Mouse (Mus musculus): Measurements from ENCODE around the gene Ncln. TPM values are rescaled to one million over a fixed set of nuclear protein-coding genes. Genes with fewer than 3 reads are reported as not detected.

Ncln gene
- polyA plus RNA-seq, 1 experiment from 2014 or later: 36.8 TPM

DNA sequence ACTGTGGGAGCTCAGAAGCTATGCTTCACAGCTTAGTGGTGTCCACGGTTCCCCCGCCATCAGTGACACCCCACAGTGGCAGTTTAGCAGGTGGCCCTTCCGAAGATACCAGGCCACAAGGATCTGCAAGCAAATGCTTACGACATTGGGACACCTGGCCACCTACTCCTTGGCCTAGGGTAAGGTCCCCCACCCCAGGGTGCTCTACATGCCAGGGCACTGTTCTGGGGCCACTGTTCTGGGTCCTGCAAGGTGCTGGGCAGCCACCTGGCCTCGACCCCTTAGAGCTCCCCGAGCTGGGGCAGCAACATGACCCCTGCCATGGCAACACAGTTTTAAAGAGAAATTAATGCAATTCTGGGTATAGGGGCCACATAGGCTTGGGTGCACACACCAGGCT lies 1.0 kb downstream of the Ncln start:
- peak overlapping the region; percentile 97 for H3K4me2 ChIP-seq (ENCODE audit: low read length)
- peak overlapping the region; percentile 82 for H3K9ac ChIP-seq (ENCODE audit: low read length)
- WGBS: 77% methylated on average over 6 of the region's 6 CpGs
- H3K4me1 ChIP-seq (ENCODE audit: control insufficient read depth, insufficient read depth, low read length): peaks cover 15% of the 10 kb centered on the region
- no peak for ATAC-seq
- H3K27ac ChIP-seq (ENCODE audit: low read depth, low read length): no peak overlapping the region
- no peak for DNase-seq (ENCODE audit: low spot score)
- H3K36me3 ChIP-seq (ENCODE audit: control insufficient read depth, insufficient read depth, low read length): peaks cover 31% of the 10 kb centered on the region
- peak overlapping the region; percentile 84 for H3K4me3 ChIP-seq (ENCODE audit: low read depth, low read length)
- H3K27me3 ChIP-seq (replicated peaks; ENCODE audit: control insufficient read depth, insufficient read depth, low read length): no peaks in the 10 kb centered on the region
- no peaks in the 10 kb centered on the region for H3K9me3 ChIP-seq (replicated peaks; ENCODE audit: control insufficient read depth, low read length)

DNA sequence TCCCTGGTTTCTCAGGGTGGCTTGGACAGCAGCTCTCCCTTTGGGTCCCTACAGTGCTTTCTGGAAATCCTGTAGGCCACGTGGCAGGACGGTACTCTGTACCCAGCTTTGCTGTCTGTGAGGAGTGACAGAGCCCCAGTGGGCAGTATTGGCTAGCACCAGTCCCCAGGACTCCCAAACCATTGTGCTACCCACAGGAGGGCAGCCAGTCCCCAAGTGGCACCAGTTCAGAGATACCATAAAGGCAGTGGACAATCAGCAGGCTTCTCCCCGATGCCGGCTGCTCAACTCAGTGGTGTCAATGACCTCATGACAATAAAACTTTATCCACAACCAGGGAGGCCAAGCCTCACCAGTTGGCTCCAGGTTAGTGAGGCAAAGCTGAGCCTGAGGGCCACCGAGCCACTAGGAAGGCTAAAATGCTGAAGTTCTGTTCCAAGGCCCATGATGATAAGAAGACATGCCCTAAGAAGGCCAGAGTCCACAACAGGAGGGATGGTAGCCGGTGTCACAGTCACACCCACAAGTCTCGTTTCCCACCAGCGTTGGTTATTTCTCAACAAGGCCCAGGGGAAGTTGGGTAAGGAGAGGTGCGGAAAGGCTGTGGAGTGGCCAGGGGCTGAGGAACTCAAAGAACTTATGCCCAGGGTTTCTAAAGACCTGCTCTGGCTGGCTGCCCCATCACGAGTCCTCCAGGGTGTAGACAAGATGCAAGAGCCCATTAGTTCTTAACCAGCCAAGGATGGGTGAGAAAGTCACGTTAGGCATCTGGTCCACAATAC lies 1.7 kb downstream of the Ncln start:
- Histone ChIP-seq H3K36me3 (ENCODE audit: control insufficient read depth, insufficient read depth, low read length) (peaks cover 38% of the 10 kb centered on the region), H3K9me3 (replicated peaks; ENCODE audit: control insufficient read depth, low read length) (no peaks in the 10 kb centered on the region), H3K27ac (ENCODE audit: low read depth, low read length) (no peak overlapping the region), H3K4me3 (ENCODE audit: low read depth, low read length) (no peak overlapping the region), H3K27me3 (replicated peaks; ENCODE audit: control insufficient read depth, insufficient read depth, low read length) (no peaks in the 10 kb centered on the region), H3K4me2 (ENCODE audit: low read length) (peak overlapping the region; percentile 97), H3K9ac (ENCODE audit: low read length) (0 out of 2 replicates have a peak overlapping the region, but pooled peaks have one; percentile 82), H3K4me1 (ENCODE audit: control insufficient read depth, insufficient read depth, low read length) (peaks cover 15% of the 10 kb centered on the region)
- DNase-seq (ENCODE audit: low spot score) (no peak), ATAC-seq (no peak)
- 89% methylated on average over 11 of the region's 11 CpGs for WGBS

DNA sequence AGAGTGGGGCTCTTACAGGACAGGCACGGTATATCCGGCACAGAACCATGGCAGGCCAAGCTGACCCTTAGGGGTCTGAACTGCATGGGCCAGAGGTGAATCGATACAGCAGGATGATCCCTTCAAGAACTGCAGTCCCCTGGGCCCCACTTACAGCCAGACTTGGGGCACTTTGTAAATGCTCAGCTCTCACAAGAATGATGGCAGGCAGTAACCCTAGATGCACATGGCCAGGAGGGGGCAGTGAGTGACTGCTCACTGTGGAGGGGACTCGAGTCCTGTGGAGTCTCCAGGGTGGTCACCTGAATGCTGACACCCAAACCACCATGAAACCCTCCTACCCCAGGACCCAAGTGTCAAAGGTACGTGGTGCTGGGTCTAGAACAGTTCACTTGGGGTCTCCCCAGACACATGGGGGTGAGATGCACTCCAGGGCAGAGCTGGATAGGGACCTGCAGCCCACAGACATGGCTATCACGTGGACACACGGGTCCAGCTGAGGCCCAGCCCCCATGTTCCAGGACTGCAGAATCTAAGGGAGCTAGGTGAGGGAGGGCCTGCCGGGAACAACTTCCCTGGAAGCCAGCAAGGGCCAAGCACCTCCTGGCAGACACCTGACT lies 2.5 kb downstream of the Ncln start:
- no peaks in the 10 kb centered on the region for H3K27me3 ChIP-seq (replicated peaks; ENCODE audit: control insufficient read depth, insufficient read depth, low read length)
- peaks cover 15% of the 10 kb centered on the region for H3K4me1 ChIP-seq (ENCODE audit: control insufficient read depth, insufficient read depth, low read length)
- H3K27ac ChIP-seq (ENCODE audit: low read depth, low read length): no peak overlapping the region
- H3K4me2 ChIP-seq (ENCODE audit: low read length): no peak overlapping the region
- no peaks in the 10 kb centered on the region for H3K9me3 ChIP-seq (replicated peaks; ENCODE audit: control insufficient read depth, low read length)
- ATAC-seq (no peak), DNase-seq (ENCODE audit: low spot score) (no peak)
- 83% methylated on average over 8 of the region's 8 CpGs for WGBS
- peaks cover 46% of the 10 kb centered on the region for H3K36me3 ChIP-seq (ENCODE audit: control insufficient read depth, insufficient read depth, low read length)
- H3K9ac ChIP-seq (ENCODE audit: low read length): no peak overlapping the region; the same call in 1 of the 2 replicates
- H3K4me3 ChIP-seq (ENCODE audit: low read depth, low read length): no peak overlapping the region

DNA sequence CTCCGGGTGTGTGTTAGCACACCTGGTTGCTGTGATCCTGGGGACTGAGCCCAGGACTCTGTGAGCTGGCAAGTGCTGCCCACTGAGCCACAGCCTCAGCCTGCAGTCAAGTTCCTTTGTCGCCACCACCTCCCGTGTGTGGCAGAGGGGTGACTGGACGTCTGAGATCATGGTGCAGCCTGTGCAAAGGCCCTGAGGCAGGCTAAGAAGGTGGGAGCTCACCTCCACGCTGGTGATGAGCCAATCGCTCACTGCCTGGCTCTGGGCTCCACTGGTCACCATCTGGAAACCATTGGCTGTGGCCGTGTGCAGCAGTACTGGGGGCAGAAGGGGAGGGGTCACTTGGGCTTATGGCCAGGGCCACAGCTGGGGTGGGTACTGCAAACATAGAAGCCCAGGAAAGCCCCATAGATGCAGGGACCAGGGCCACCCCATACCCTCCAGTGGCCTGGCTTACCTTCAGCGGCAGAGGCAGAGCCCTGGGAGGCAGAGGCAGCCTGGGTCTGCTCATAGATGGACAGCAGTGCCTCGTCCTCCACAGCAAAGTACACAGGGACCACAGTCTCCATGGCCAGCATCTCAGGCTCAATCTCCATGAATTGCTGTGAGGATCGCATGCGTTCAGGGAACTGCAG lies 3.5 kb downstream of the Ncln start:
- Histone ChIP-seq H3K36me3 (ENCODE audit: control insufficient read depth, insufficient read depth, low read length) (peaks cover 56% of the 10 kb centered on the region), H3K9ac (ENCODE audit: low read length) (no peak overlapping the region), H3K4me2 (ENCODE audit: low read length) (no peak overlapping the region), H3K27me3 (replicated peaks; ENCODE audit: control insufficient read depth, insufficient read depth, low read length) (no peaks in the 10 kb centered on the region), H3K4me1 (ENCODE audit: control insufficient read depth, insufficient read depth, low read length) (peaks cover 15% of the 10 kb centered on the region), H3K27ac (ENCODE audit: low read depth, low read length) (no peak overlapping the region), H3K4me3 (ENCODE audit: low read depth, low read length) (no peak overlapping the region), H3K9me3 (replicated peaks; ENCODE audit: control insufficient read depth, low read length) (no peaks in the 10 kb centered on the region)
- DNase-seq (ENCODE audit: low spot score) (no peak), ATAC-seq (no peak)
- WGBS: 92% methylated on average over 11 of the region's 11 CpGs

DNA sequence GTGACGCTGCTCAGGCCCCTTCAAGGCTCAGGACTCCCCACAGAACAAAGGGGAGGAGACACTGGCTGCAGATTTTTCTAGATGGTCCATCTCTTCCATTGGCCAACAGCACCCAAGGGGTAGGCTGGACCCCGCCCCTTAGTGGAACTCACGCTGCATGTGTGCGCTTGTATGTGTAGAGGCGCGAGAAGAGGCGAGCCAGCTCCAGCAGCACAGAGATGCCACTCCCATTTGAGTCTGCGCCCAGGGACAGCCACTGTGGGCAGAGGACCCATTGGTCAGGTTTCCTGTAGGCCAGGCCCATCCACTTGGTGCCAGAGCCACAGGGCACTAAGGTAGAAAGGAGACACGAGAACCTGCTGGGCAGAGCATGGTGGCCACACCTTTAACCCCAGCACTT lies 5.2 kb downstream of the Ncln start:
- DNase-seq (ENCODE audit: low spot score) (no peak), ATAC-seq (no peak)
- 96% methylated on average over 9 of the region's 9 CpGs for WGBS
- Histone ChIP-seq H3K27ac (ENCODE audit: low read depth, low read length) (no peak overlapping the region), H3K4me1 (ENCODE audit: control insufficient read depth, insufficient read depth, low read length) (peaks cover 9% of the 10 kb centered on the region), H3K27me3 (replicated peaks; ENCODE audit: control insufficient read depth, insufficient read depth, low read length) (no peaks in the 10 kb centered on the region), H3K4me2 (ENCODE audit: low read length) (no peak overlapping the region), H3K9me3 (replicated peaks; ENCODE audit: control insufficient read depth, low read length) (no peaks in the 10 kb centered on the region), H3K9ac (ENCODE audit: low read length) (no peak overlapping the region), H3K36me3 (ENCODE audit: control insufficient read depth, insufficient read depth, low read length) (peaks cover 73% of the 10 kb centered on the region), H3K4me3 (ENCODE audit: low read depth, low read length) (no peak overlapping the region)

DNA sequence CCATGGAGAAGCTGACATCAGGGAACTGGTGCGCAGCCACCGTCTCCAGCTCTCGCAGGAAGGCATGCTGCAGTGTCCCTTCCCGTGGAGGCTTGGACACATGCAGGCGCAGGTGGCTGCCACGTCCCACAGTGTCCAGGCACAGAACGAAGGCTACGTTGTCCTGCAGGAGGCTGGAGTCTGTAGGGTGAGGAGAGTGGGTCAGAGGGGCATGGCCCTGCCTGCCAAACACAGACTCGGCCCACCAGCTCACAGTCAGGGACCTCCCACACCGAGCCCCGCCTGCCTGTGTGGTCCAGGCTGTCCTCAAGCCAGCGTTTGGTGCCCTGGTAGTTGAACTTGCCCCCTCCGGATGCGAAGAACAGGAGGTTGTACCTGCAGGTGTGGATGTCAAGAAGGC lies 6.3 kb downstream of the Ncln start:
- Histone ChIP-seq H3K4me1 (ENCODE audit: control insufficient read depth, insufficient read depth, low read length) (peaks cover 3% of the 10 kb centered on the region), H3K9me3 (replicated peaks; ENCODE audit: control insufficient read depth, low read length) (no peaks in the 10 kb centered on the region), H3K27me3 (replicated peaks; ENCODE audit: control insufficient read depth, insufficient read depth, low read length) (no peaks in the 10 kb centered on the region), H3K27ac (ENCODE audit: low read depth, low read length) (no peak overlapping the region), H3K36me3 (ENCODE audit: control insufficient read depth, insufficient read depth, low read length) (peaks cover 73% of the 10 kb centered on the region), H3K4me3 (ENCODE audit: low read depth, low read length) (no peak overlapping the region), H3K4me2 (ENCODE audit: low read length) (no peak overlapping the region), H3K9ac (ENCODE audit: low read length) (no peak overlapping the region)
- DNase-seq (ENCODE audit: low spot score): no peak
- WGBS: 85% methylated on average over 14 of the region's 14 CpGs
- no peak for ATAC-seq

DNA sequence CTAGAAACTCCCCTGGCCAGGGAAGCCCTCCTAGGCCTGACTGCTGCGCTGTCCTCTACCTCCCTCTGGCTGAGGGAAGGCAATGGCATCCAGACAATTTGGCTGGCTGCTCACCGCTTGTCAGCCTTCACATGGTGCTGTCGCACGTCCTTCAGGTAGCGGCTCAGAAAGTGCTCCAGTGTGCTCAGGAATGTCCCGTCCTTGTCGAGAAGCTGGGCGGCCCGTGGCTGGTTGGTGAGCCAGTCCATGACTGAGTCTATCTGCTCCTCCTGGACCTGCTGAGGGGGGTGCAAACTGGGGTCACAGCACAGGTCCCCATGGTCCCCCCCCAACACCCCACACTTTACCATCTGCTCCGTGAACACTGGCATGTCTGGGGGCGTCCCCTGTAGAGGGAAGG lies 8.1 kb downstream of the Ncln start:
- peaks cover 71% of the 10 kb centered on the region for H3K36me3 ChIP-seq (ENCODE audit: control insufficient read depth, insufficient read depth, low read length)

DNA sequence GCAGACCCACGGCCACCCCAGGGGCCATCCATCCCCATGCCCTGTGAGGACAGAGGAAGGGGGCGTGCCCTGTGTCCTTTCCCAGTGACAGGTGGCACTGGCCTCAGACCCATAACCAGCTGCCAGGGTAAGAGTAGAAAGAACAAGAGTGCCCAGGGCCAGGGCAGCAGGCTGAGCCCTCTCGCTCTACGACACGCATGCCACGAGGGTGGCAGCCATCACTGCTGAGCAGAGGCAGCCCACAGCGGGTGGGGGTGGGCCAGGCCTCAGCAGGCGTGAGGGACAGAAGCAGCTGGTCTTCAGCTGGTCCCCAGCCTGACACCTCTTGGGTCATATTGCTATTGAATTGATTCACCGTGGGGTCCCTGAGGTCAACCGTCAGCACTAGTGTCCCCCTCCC lies 9.7 kb downstream of the Ncln start:
- Histone ChIP-seq H3K4me2 (ENCODE audit: low read length) (no peak overlapping the region), H3K4me1 (ENCODE audit: control insufficient read depth, insufficient read depth, low read length) (peaks cover 10% of the 10 kb centered on the region; the same call in 1 of the 2 replicates), H3K36me3 (ENCODE audit: control insufficient read depth, insufficient read depth, low read length) (peaks cover 55% of the 10 kb centered on the region), H3K9me3 (replicated peaks; ENCODE audit: control insufficient read depth, low read length) (no peaks in the 10 kb centered on the region), H3K4me3 (ENCODE audit: low read depth, low read length) (no peak overlapping the region), H3K27me3 (replicated peaks; ENCODE audit: control insufficient read depth, insufficient read depth, low read length) (no peaks in the 10 kb centered on the region), H3K9ac (ENCODE audit: low read length) (no peak overlapping the region), H3K27ac (ENCODE audit: low read depth, low read length) (no peak overlapping the region)
- WGBS: 91% methylated on average over 10 of the region's 10 CpGs
- DNase-seq (ENCODE audit: low spot score) (no peak), ATAC-seq (no peak)

More for the DNA sequence above, 8.1 kb downstream of the Ncln start:
- DNase-seq (ENCODE audit: low spot score): no peak
- ATAC-seq: no peak
- Histone ChIP-seq H3K27ac (ENCODE audit: low read depth, low read length) (no peak overlapping the region), H3K4me1 (ENCODE audit: control insufficient read depth, insufficient read depth, low read length) (peaks cover 6% of the 10 kb centered on the region; the same call in 1 of the 2 replicates), H3K4me2 (ENCODE audit: low read length) (no peak overlapping the region), H3K27me3 (replicated peaks; ENCODE audit: control insufficient read depth, insufficient read depth, low read length) (no peaks in the 10 kb centered on the region), H3K9ac (ENCODE audit: low read length) (no peak overlapping the region), H3K4me3 (ENCODE audit: low read depth, low read length) (no peak overlapping the region), H3K9me3 (replicated peaks; ENCODE audit: control insufficient read depth, low read length) (no peaks in the 10 kb centered on the region)
- 86% methylated on average over 11 of the region's 11 CpGs for WGBS
